Mouse (Mus musculus) subcutaneous adipose tissue, adult 2 months (tissue): ENCODE results near the gene Cxcl1. TPM values are rescaled to one million over a fixed set of nuclear protein-coding genes. Genes with fewer than 3 reads are reported as not detected.

Experiments
- polyA plus RNA-seq: library from polyadenylated mRNA; depleted of rRNA; stranded (reverse); fragments of >200 nt; gene quantifications from 2 replicates; pipeline ENCODE4 v1.2.3, GENCODE M21; 2012; ENCODE audit warnings: low replicate concordance; rRNA removed

The Cxcl1 gene
- 0.69 and 3.4 TPM in 2 replicates for polyA plus RNA-seq

GRCm38 (mm10) chr5:90890519-90891463 is at the start of gene Cxcl1:
Gene Cxcl1, plus strand, starts transcription at chr5:90891241.

DNA sequence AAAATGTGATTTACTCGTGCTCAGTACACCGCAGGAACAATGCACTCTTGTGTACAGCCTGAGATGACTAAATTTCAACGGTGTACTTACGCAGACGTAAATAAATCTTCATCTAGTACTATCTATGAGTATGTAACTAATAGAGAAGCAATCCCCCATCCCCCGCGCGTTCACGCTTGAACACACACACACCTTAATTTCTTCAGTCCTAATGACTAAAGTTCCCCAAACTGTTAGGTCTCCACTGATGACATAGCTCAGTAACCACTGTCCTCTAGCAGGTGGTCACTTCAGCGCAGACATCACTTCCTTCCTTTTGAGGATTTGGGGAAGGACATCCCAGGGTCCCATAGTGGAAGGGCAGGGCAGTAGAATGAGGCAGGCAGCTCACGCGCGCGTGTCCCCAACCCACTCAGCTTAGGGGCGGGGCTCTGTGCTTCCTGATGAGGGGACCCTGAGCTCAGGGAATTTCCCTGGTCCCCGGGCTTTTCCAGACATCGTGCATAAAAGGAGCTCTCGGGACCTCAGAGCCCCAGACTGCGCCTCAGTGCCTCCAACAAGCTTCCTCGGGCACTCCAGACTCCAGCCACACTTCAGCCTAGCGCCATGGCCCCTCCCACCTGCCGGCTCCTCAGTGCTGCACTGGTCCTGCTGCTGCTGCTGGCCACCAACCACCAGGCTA is 12.4 kb downstream of the Cxcl1 start, which contains the start of gene Cxcl2:
Gene Cxcl2, plus strand, starts transcription at position 533 of the 682 bp plus-strand sequence.

GRCm38 (mm10) chr5:90930971-90931851 is 40.2 kb downstream of the Cxcl1 start, which contains the start of gene Mthfd2l:
Gene Mthfd2l, plus strand, starts transcription at chr5:90931117.

Other genes with a start within 250 kb of the Cxcl1 start
- gene Cxcl5, start 131.9 kb upstream of the Cxcl1 start, polyA plus RNA-seq, result 0.41 TPM in 1 of 2 replicates, not detected in the other
- gene Ppbp, start 122.7 kb upstream of the Cxcl1 start, polyA plus RNA-seq, result 0.93 and 1.2 TPM in 2 replicates
- 73.2 and 78.2 TPM in 2 replicates for gene Pf4, start 118.8 kb upstream of the Cxcl1 start, polyA plus RNA-seq
- 0.17 and 0.27 TPM in 2 replicates for gene Cxcl3, start 105.1 kb upstream of the Cxcl1 start, polyA plus RNA-seq
- gene Cxcl15, start 96.7 kb upstream of the Cxcl1 start, polyA plus RNA-seq, result 8.4 TPM in 1 of 2 replicates, not detected in the other
- gene Cxcl2, start 12.6 kb downstream of the Cxcl1 start, polyA plus RNA-seq, result 0.54 and 1.8 TPM in 2 replicates
- 13.4 and 38.7 TPM in 2 replicates for gene Mthfd2l, start 39.9 kb downstream of the Cxcl1 start, polyA plus RNA-seq
- gene Epgn, start 136.2 kb downstream of the Cxcl1 start, polyA plus RNA-seq, result 0.09 TPM in 1 of 2 replicates, not detected in the other
- not detected in 2 replicates for gene Ereg, start 183.4 kb downstream of the Cxcl1 start, polyA plus RNA-seq
- not detected in 2 replicates for gene Areg, start 248.4 kb downstream of the Cxcl1 start, polyA plus RNA-seq